Mouse (Mus musculus): ENCODE measurements around the gene AA986860. TPM values are rescaled to one million over a fixed set of nuclear protein-coding genes. Genes with fewer than 3 reads are reported as not detected.

AA986860 gene
- polyA plus RNA-seq, 1 experiment from 2014 or later = 55.7 TPM

DNA sequence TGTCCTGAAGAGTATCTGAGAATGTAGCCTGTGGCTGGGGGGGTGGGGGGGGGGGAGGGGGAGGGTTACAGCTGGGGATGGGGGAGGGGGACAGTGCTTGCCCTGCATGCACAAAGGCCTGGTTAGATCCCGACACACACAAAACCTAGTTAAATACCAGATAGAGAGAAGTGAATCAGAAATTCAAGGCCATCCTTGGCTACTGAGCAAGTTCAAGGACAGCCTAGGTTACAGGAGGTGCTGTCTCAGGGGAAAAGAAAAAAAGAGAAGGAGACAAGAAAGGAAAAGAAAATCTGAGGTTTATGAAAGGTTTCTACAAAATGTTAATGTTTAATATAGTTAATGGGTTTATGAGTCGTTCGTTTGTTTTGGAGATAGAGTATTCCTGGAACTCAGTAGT is 7.9 kb downstream of the AA986860 start:
- WGBS = 51% methylated on average over 3 of the region's 3 CpGs
- Histone ChIP-seq H3K4me1 (replicated peaks; ENCODE audit: control insufficient read depth, insufficient read depth, low read length) (peaks cover 15% of the 10 kb centered on the region), H3K9ac (ENCODE audit: low read length) (no peak overlapping the region), H3K36me3 (ENCODE audit: control insufficient read depth, insufficient read depth, low read length) (peaks cover 14% of the 10 kb centered on the region; the same call in 1 of the 2 replicates), H3K4me3 (ENCODE audit: low read depth, low read length) (no peak overlapping the region), H3K9me3 (ENCODE audit: control insufficient read depth, low read length) (no peaks in the 10 kb centered on the region), H3K4me2 (ENCODE audit: low read length) (no peak overlapping the region), H3K27ac (ENCODE audit: low read depth) (no peak overlapping the region), H3K27me3 (replicated peaks; ENCODE audit: control insufficient read depth, insufficient read depth, low read length) (no peaks in the 10 kb centered on the region)
- DNase-seq (ENCODE audit: low spot score) = peak; percentile 38
- no peak for ATAC-seq (replicated peaks; ENCODE audit: low FRiP score, low TSS enrichment, low read depth)

GRCm38 (mm10) chr1:130740227-130740648 is 8.5 kb downstream of the AA986860 start:
- DNase-seq (ENCODE audit: low spot score) = peak; percentile 47
- Histone ChIP-seq H3K4me2 (ENCODE audit: low read length) (no peak overlapping the region), H3K9ac (ENCODE audit: low read length) (no peak overlapping the region), H3K27ac (ENCODE audit: low read depth) (no peak overlapping the region), H3K4me3 (ENCODE audit: low read depth, low read length) (no peak overlapping the region), H3K9me3 (ENCODE audit: control insufficient read depth, low read length) (no peaks in the 10 kb centered on the region), H3K4me1 (replicated peaks; ENCODE audit: control insufficient read depth, insufficient read depth, low read length) (peaks cover 9% of the 10 kb centered on the region), H3K27me3 (replicated peaks; ENCODE audit: control insufficient read depth, insufficient read depth, low read length) (no peaks in the 10 kb centered on the region), H3K36me3 (ENCODE audit: control insufficient read depth, insufficient read depth, low read length) (peaks cover 14% of the 10 kb centered on the region; the same call in 1 of the 2 replicates)
- no peak for ATAC-seq (replicated peaks; ENCODE audit: low FRiP score, low TSS enrichment, low read depth)
- WGBS = 46% methylated on average over 4 of the region's 4 CpGs

DNA sequence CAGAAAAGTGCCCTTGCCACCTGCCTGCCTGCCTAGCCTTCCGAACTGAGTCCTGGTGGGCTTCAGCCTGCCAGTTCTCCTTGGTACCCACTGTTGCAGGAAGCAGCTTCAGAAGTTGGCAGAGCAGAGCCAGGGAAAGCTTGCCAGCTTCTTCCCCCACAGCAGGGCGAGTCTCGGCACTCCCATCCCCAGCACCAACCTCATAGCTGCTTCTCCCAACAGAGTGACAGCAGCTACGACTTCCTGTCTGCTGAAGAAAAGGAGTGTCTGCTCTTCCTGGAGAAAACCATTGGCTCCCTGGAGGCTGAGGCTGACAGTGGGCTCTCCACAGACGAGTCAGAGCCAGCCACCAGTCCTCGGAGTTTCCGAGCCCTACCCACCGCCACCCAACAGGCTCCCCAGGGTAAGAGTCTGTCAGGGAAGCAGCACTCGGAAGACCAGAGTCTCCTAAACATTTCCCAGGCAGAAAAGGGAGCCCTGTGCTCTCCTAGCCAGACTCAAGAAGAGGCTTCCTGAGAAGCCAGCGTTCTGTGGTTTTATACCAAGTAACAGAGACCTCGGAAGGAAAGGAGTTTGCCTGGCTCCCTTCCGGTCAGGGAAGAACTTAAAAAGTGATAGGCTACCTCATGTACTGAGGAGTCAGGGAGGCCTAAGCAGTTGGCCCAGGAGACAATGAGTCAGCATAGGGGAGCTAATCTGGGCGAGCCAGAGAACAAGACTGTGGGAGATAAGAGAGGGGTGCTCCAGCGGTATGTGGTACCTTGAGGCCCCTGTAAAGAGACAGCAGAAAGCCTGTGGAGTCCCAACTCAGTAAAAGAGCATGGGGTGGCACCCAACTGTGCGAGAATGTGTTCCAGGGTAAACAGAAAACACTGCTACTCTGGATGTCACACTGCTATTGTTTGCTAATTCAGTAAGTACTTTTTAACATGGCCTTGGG is 9.3 kb downstream of the AA986860 start:
- Histone ChIP-seq H3K27ac (ENCODE audit: low read depth) (peak overlapping the region; percentile 5; the same call in 1 of the 2 replicates), H3K9ac (ENCODE audit: low read length) (no peak overlapping the region), H3K4me1 (replicated peaks; ENCODE audit: control insufficient read depth, insufficient read depth, low read length) (peaks cover 9% of the 10 kb centered on the region; the same call in 1 of the 2 replicates), H3K4me2 (ENCODE audit: low read length) (no peak overlapping the region), H3K36me3 (ENCODE audit: control insufficient read depth, insufficient read depth, low read length) (peaks cover 14% of the 10 kb centered on the region; the same call in 1 of the 2 replicates), H3K27me3 (replicated peaks; ENCODE audit: control insufficient read depth, insufficient read depth, low read length) (no peaks in the 10 kb centered on the region), H3K4me3 (ENCODE audit: low read depth, low read length) (no peak overlapping the region), H3K9me3 (ENCODE audit: control insufficient read depth, low read length) (no peaks in the 10 kb centered on the region)
- ATAC-seq (replicated peaks; ENCODE audit: low FRiP score, low TSS enrichment, low read depth) (no peak), DNase-seq (ENCODE audit: low spot score) (peak; percentile 49)
- 53% methylated on average over 15 of the region's 15 CpGs for WGBS

- Histone ChIP-seq H3K27me3 (replicated peaks; ENCODE audit: control insufficient read depth, insufficient read depth, low read length) (no peaks in the 10 kb centered on the region), H3K9me3 (ENCODE audit: control insufficient read depth, low read length) (no peaks in the 10 kb centered on the region), H3K4me1 (replicated peaks; ENCODE audit: control insufficient read depth, insufficient read depth, low read length) (peaks cover 9% of the 10 kb centered on the region; the same call in 1 of the 2 replicates), H3K36me3 (ENCODE audit: control insufficient read depth, insufficient read depth, low read length) (peaks cover 14% of the 10 kb centered on the region; the same call in 1 of the 2 replicates), H3K4me2 (ENCODE audit: low read length) (no peak overlapping the region), H3K27ac (ENCODE audit: low read depth) (no peak overlapping the region), H3K4me3 (ENCODE audit: low read depth, low read length) (no peak overlapping the region), H3K9ac (ENCODE audit: low read length) (no peak overlapping the region)
- ATAC-seq (replicated peaks; ENCODE audit: low FRiP score, low TSS enrichment, low read depth) (no peak), DNase-seq (ENCODE audit: low spot score) (peak; percentile 45)
- WGBS = 83% methylated on average over 7 of the region's 7 CpGs
Observed at GRCm38 (mm10) chr1:130742201-130742600, 10.4 kb downstream of the AA986860 start.

- WGBS = 80% methylated on average over 1 of the region's 1 CpGs
Observed at GRCm38 (mm10) chr1:130743775-130744174, 12.0 kb downstream of the AA986860 start.

DNA sequence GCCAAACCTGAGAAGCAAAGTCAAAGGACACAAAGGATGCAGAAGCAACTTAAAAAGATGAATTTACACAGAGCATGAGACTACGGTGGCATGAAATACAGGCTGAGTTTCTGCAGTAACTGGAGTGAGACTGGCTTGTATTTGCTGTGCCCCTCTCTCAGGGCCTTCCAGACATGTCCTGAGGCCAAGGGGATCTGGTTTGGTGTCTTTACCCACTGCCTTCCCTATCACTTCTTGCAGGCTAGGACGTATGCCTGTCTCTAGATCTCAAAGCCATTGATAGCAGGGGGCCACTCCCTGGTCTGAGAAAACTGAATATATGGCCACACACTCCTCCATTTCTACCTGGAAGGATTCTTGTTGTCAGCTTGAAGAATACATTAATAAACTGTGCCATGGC is 12.4 kb downstream of the AA986860 start:
- no peaks in the 10 kb centered on the region for H3K27me3 ChIP-seq (replicated peaks; ENCODE audit: control insufficient read depth, insufficient read depth, low read length)
- H3K4me2 ChIP-seq (ENCODE audit: low read length) = no peak overlapping the region
- H3K4me1 ChIP-seq (replicated peaks; ENCODE audit: control insufficient read depth, insufficient read depth, low read length) = peaks cover 9% of the 10 kb centered on the region; the same call in 1 of the 2 replicates
- no peak overlapping the region for H3K4me3 ChIP-seq (ENCODE audit: low read depth, low read length)
- H3K27ac ChIP-seq (ENCODE audit: low read depth) = no peak overlapping the region
- no peaks in the 10 kb centered on the region for H3K9me3 ChIP-seq (ENCODE audit: control insufficient read depth, low read length)
- ATAC-seq (replicated peaks; ENCODE audit: low FRiP score, low TSS enrichment, low read depth) = no peak
- no peak overlapping the region for H3K9ac ChIP-seq (ENCODE audit: low read length)
- peak; percentile 51 for DNase-seq (ENCODE audit: low spot score)
- H3K36me3 ChIP-seq (ENCODE audit: control insufficient read depth, insufficient read depth, low read length) = peaks cover 14% of the 10 kb centered on the region; the same call in 1 of the 2 replicates
- 91% methylated on average over 2 of the region's 2 CpGs for WGBS

More at GRCm38 (mm10) chr1:130743775-130744174, 12.0 kb downstream of the AA986860 start:
- no peaks in the 10 kb centered on the region for H3K27me3 ChIP-seq (replicated peaks; ENCODE audit: control insufficient read depth, insufficient read depth, low read length)
- no peaks in the 10 kb centered on the region for H3K9me3 ChIP-seq (ENCODE audit: control insufficient read depth, low read length)
- DNase-seq (ENCODE audit: low spot score) (peak; percentile 49), ATAC-seq (replicated peaks; ENCODE audit: low FRiP score, low TSS enrichment, low read depth) (no peak)
- H3K36me3 ChIP-seq (ENCODE audit: control insufficient read depth, insufficient read depth, low read length) = peaks cover 14% of the 10 kb centered on the region; the same call in 1 of the 2 replicates
- H3K4me2 ChIP-seq (ENCODE audit: low read length) = no peak overlapping the region
- no peak overlapping the region for H3K9ac ChIP-seq (ENCODE audit: low read length)
- H3K4me3 ChIP-seq (ENCODE audit: low read depth, low read length) = no peak overlapping the region
- peaks cover 9% of the 10 kb centered on the region; the same call in 1 of the 2 replicates for H3K4me1 ChIP-seq (replicated peaks; ENCODE audit: control insufficient read depth, insufficient read depth, low read length)
- no peak overlapping the region for H3K27ac ChIP-seq (ENCODE audit: low read depth)

DNA sequence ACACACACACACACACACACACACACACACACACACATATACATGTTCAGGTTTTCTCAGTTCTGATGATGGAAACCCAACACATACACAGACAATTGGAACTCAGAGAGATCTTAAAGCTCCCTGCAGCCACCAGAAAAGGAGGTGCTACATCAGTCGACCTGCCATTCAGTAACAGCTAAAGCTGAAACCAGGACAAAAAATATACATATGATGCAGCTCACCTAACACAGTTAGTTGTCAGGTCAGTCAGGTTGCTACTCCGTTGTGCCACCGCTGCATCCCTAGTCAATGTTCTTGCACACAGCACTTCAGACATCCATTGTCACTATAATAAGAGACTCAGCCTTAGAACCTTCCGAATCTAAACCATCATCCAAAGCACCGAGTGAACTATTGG is 13.2 kb downstream of the AA986860 start:
- Histone ChIP-seq H3K27ac (ENCODE audit: low read depth) (no peak overlapping the region), H3K4me1 (replicated peaks; ENCODE audit: control insufficient read depth, insufficient read depth, low read length) (peaks cover 9% of the 10 kb centered on the region; the same call in 1 of the 2 replicates), H3K4me3 (ENCODE audit: low read depth, low read length) (no peak overlapping the region), H3K9me3 (ENCODE audit: control insufficient read depth, low read length) (no peaks in the 10 kb centered on the region), H3K4me2 (ENCODE audit: low read length) (no peak overlapping the region), H3K36me3 (ENCODE audit: control insufficient read depth, insufficient read depth, low read length) (peaks cover 14% of the 10 kb centered on the region; the same call in 1 of the 2 replicates), H3K9ac (ENCODE audit: low read length) (no peak overlapping the region), H3K27me3 (replicated peaks; ENCODE audit: control insufficient read depth, insufficient read depth, low read length) (no peaks in the 10 kb centered on the region)
- DNase-seq (ENCODE audit: low spot score) (peak; percentile 38), ATAC-seq (replicated peaks; ENCODE audit: low FRiP score, low TSS enrichment, low read depth) (no peak)
- 88% methylated on average over 5 of the region's 5 CpGs for WGBS

GRCm38 (mm10) chr1:130745591-130745990 is 13.8 kb downstream of the AA986860 start:
- H3K9me3 ChIP-seq (ENCODE audit: control insufficient read depth, low read length) = no peaks in the 10 kb centered on the region
- ATAC-seq (replicated peaks; ENCODE audit: low FRiP score, low TSS enrichment, low read depth) = no peak
- H3K4me3 ChIP-seq (ENCODE audit: low read depth, low read length) = no peak overlapping the region
- H3K27ac ChIP-seq (ENCODE audit: low read depth) = no peak overlapping the region
- no peaks in the 10 kb centered on the region for H3K27me3 ChIP-seq (replicated peaks; ENCODE audit: control insufficient read depth, insufficient read depth, low read length)
- WGBS = 94% methylated on average over 3 of the region's 3 CpGs
- no peak overlapping the region for H3K9ac ChIP-seq (ENCODE audit: low read length)
- H3K36me3 ChIP-seq (ENCODE audit: control insufficient read depth, insufficient read depth, low read length) = peaks cover 14% of the 10 kb centered on the region; the same call in 1 of the 2 replicates
- H3K4me2 ChIP-seq (ENCODE audit: low read length) = no peak overlapping the region
- peaks cover 9% of the 10 kb centered on the region; the same call in 1 of the 2 replicates for H3K4me1 ChIP-seq (replicated peaks; ENCODE audit: control insufficient read depth, insufficient read depth, low read length)
- peak; percentile 47 for DNase-seq (ENCODE audit: low spot score)
